Mouse (Mus musculus): ENCODE data around the gene Leo1. TPM values are rescaled to one million over a fixed set of nuclear protein-coding genes. Genes with fewer than 3 reads are reported as not detected.

The Leo1 gene
- polyA plus RNA-seq, 1 experiment, result 6.7 TPM

DNA sequence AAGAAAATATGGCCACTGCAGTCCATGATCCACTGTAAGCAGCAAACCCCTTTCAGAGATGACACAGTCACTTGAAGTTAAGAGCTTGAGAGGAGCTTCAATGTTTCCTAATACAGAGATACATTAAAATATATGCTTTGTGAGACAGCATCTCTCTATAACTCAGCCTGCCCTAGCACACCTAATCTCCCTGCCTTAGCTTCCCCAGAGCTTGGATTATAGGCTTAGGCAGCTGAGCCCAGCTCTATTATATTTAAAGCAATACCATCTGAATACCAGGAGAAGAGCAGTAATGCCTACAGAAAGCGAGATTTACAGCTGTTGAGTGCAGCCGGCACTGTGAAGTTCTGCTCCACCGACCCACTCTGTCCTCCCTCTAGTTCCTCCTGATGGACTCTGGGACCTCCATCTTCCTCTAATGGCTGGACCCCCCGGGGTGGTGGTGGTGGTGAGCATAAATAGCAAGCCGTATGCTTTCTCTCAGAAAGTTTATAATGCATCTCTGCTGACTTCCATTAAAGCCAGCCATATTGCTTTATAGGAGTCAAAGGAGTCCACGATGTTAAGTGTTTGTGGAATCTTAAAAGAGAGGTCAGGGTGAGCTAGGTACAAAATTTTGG, 30.3 kb upstream of the Leo1 start:
- no peak for DNase-seq
- H3K4me3 ChIP-seq (ENCODE audit: control insufficient read depth, insufficient read depth, low read length), result no peak overlapping the region
- WGBS, result 68% methylated on average over 6 of the region's 6 CpGs
- no peak overlapping the region for H3K27ac ChIP-seq (ENCODE audit: control insufficient read depth, insufficient read depth, low read length)
- H3K27me3 ChIP-seq (ENCODE audit: control insufficient read depth, insufficient read depth, low read length), result no peaks in the 10 kb centered on the region
- H3K4me1 ChIP-seq (replicated peaks; ENCODE audit: control insufficient read depth, insufficient read depth, low read length), result peaks cover 30% of the 10 kb centered on the region
- TF ChIP-seq CTCF (IDR thresholded peaks at IDR 0.05; ENCODE audit: borderline replicate concordance, control insufficient read depth, extremely low read depth, insufficient read depth, low read length, poor library complexity) (no peak), POLR2A (IDR thresholded peaks at IDR 0.05; ENCODE audit: control insufficient read depth, extremely low read depth, insufficient read depth, low read length, poor library complexity) (no peak)
- H3K36me3 ChIP-seq (ENCODE audit: control insufficient read depth, insufficient read depth, low read length), result no peaks in the 10 kb centered on the region

DNA sequence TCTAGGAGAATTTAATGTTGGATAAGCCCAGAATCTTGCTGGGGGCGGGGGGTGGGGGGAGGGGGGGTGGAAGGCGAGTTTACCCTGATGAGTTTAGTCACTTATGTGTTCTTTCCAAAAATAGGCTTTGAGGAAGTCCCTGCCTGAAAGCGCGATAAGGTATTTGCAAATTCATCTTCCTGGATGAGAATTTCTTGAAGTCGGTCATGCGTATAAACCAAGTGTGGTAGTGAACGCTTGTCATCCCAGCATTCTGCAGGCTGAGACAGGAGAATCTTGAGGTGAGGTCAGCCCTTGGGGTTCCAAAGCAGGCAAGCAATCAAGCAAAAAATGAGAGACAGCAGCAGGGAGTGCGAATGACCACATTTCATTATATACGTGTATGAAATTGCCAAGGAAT, 29.7 kb upstream of the Leo1 start:
- 51% methylated on average over 9 of the region's 9 CpGs for WGBS
- H3K4me3 ChIP-seq (ENCODE audit: control insufficient read depth, insufficient read depth, low read length), result no peak overlapping the region
- no peak for DNase-seq
- no peak overlapping the region for H3K27ac ChIP-seq (ENCODE audit: control insufficient read depth, insufficient read depth, low read length)
- TF ChIP-seq CTCF (IDR thresholded peaks at IDR 0.05; ENCODE audit: borderline replicate concordance, control insufficient read depth, extremely low read depth, insufficient read depth, low read length, poor library complexity) (no peak), POLR2A (IDR thresholded peaks at IDR 0.05; ENCODE audit: control insufficient read depth, extremely low read depth, insufficient read depth, low read length, poor library complexity) (no peak)
- H3K36me3 ChIP-seq (ENCODE audit: control insufficient read depth, insufficient read depth, low read length), result no peaks in the 10 kb centered on the region
- peaks cover 30% of the 10 kb centered on the region for H3K4me1 ChIP-seq (replicated peaks; ENCODE audit: control insufficient read depth, insufficient read depth, low read length)
- no peaks in the 10 kb centered on the region for H3K27me3 ChIP-seq (ENCODE audit: control insufficient read depth, insufficient read depth, low read length)

DNA sequence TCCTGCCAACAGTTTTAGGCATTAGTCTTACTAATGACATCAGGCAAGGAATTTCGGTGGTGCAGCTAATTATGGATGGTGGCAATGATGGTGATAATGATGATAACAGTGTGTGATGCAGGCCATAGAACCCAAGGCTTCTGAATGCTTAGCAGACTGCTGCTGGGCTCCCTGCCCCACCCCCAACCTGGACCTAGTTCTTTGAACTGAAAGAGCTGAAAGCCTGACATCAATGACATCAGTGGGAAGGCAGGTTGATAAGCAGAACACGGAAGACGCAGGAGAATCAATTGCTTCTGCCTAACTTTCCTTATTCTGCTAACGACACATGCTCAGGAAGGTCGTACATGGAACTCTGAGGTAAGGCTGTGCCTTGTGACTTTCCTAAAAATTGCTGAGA, 28.1 kb upstream of the Leo1 start:
- peak overlapping the region; percentile 77 for H3K27ac ChIP-seq (ENCODE audit: control insufficient read depth, insufficient read depth, low read length)
- peaks cover 25% of the 10 kb centered on the region for H3K4me1 ChIP-seq (replicated peaks; ENCODE audit: control insufficient read depth, insufficient read depth, low read length)
- H3K4me3 ChIP-seq (ENCODE audit: control insufficient read depth, insufficient read depth, low read length), result no peak overlapping the region
- H3K27me3 ChIP-seq (ENCODE audit: control insufficient read depth, insufficient read depth, low read length), result no peaks in the 10 kb centered on the region
- WGBS, result 90% methylated on average over 5 of the region's 5 CpGs
- TF ChIP-seq POLR2A (IDR thresholded peaks at IDR 0.05; ENCODE audit: control insufficient read depth, extremely low read depth, insufficient read depth, low read length, poor library complexity), result no peak
- no peak for TF ChIP-seq CTCF (IDR thresholded peaks at IDR 0.05; ENCODE audit: borderline replicate concordance, control insufficient read depth, extremely low read depth, insufficient read depth, low read length, poor library complexity)
- H3K36me3 ChIP-seq (ENCODE audit: control insufficient read depth, insufficient read depth, low read length), result no peaks in the 10 kb centered on the region
- no peak for DNase-seq

DNA sequence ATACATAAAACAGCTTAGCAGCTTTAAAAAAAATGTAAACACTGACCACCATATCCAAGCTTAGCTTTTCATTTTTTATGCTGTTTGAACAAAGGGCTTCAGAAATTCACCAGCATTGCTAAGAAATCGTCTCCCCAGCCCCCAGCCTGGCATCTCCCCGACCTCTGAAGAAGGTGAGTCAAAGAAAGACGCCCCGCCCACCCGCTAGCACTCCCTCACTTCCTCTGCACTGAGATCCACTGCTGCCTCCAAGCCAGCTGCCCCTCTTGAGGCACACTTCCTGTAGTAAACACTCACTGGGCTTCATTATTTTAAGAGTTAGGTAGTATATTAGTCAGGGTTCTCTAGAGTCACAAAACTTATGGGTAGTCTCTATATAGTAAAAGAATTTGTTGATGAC, 27.1 kb upstream of the Leo1 start:
- WGBS, result 2% methylated on average over 5 of the region's 5 CpGs
- DNase-seq, result peak; percentile 74
- H3K4me1 ChIP-seq (replicated peaks; ENCODE audit: control insufficient read depth, insufficient read depth, low read length), result peaks cover 25% of the 10 kb centered on the region

DNA sequence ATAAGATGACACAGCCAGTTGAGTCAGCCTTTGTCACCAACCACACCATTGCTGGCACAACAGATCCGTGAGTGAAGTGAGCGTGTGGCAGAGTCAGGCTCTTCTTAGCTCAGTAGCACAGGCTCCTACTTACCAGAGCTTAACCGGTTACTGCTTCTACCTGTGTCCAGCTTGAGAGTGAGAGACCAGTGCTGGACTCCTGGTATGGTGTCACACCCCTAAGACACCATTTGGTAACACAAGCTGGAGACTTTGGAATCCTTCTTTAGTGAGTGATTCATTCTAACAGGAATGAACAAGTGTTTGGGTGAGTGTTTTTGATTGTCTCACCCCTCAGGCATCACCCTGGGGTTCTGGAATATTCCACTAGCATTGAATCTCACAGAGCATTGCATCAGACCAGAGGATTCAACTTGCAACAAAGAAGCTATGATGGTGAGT, 19.1 kb upstream of the Leo1 start:
- TF ChIP-seq CTCF (IDR thresholded peaks at IDR 0.05; ENCODE audit: borderline replicate concordance, control insufficient read depth, extremely low read depth, insufficient read depth, low read length, poor library complexity), result no peak
- TF ChIP-seq POLR2A (IDR thresholded peaks at IDR 0.05; ENCODE audit: control insufficient read depth, extremely low read depth, insufficient read depth, low read length, poor library complexity), result no peak
- Histone ChIP-seq H3K27ac (ENCODE audit: control insufficient read depth, insufficient read depth, low read length) (no peak overlapping the region), H3K4me1 (replicated peaks; ENCODE audit: control insufficient read depth, insufficient read depth, low read length) (no peaks in the 10 kb centered on the region), H3K4me3 (ENCODE audit: control insufficient read depth, insufficient read depth, low read length) (no peak overlapping the region), H3K36me3 (ENCODE audit: control insufficient read depth, insufficient read depth, low read length) (no peaks in the 10 kb centered on the region), H3K27me3 (ENCODE audit: control insufficient read depth, insufficient read depth, low read length) (no peaks in the 10 kb centered on the region)
- 97% methylated on average over 3 of the region's 3 CpGs for WGBS
- no peak for DNase-seq

More for the DNA sequence above, 27.1 kb upstream of the Leo1 start:
- H3K36me3 ChIP-seq (ENCODE audit: control insufficient read depth, insufficient read depth, low read length), result no peaks in the 10 kb centered on the region
- H3K27me3 ChIP-seq (ENCODE audit: control insufficient read depth, insufficient read depth, low read length), result no peaks in the 10 kb centered on the region
- TF ChIP-seq POLR2A (IDR thresholded peaks at IDR 0.05; ENCODE audit: control insufficient read depth, extremely low read depth, insufficient read depth, low read length, poor library complexity), result no peak
- no peak for TF ChIP-seq CTCF (IDR thresholded peaks at IDR 0.05; ENCODE audit: borderline replicate concordance, control insufficient read depth, extremely low read depth, insufficient read depth, low read length, poor library complexity)
- H3K27ac ChIP-seq (ENCODE audit: control insufficient read depth, insufficient read depth, low read length), result peak overlapping the region; percentile 62
- H3K4me3 ChIP-seq (ENCODE audit: control insufficient read depth, insufficient read depth, low read length), result no peak overlapping the region

DNA sequence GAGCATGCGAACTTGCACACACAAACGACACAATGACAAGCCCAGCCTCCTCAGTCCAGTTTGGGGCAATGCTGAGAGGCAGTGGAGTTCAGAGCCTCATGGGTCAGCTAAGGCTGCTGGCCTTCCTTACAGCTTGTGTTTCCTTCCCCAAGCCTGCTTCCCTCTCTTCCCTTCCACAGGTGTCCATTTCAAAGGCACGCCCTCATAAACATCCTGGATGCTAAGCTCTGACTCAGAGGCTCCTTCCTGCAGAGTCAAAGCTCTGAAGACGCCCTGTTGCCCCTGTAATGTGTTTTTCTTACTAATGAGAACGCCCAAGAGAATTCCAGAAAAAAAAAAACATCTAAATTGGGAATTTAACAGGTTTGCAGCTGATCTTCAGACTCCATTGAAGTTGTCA, 17.6 kb upstream of the Leo1 start:
- Histone ChIP-seq H3K4me1 (replicated peaks; ENCODE audit: control insufficient read depth, insufficient read depth, low read length) (no peaks in the 10 kb centered on the region), H3K27me3 (ENCODE audit: control insufficient read depth, insufficient read depth, low read length) (no peaks in the 10 kb centered on the region), H3K36me3 (ENCODE audit: control insufficient read depth, insufficient read depth, low read length) (no peaks in the 10 kb centered on the region), H3K4me3 (ENCODE audit: control insufficient read depth, insufficient read depth, low read length) (no peak overlapping the region), H3K27ac (ENCODE audit: control insufficient read depth, insufficient read depth, low read length) (no peak overlapping the region)
- DNase-seq, result no peak
- TF ChIP-seq POLR2A (IDR thresholded peaks at IDR 0.05; ENCODE audit: control insufficient read depth, extremely low read depth, insufficient read depth, low read length, poor library complexity) (no peak), CTCF (IDR thresholded peaks at IDR 0.05; ENCODE audit: borderline replicate concordance, control insufficient read depth, extremely low read depth, insufficient read depth, low read length, poor library complexity) (no peak)
- 86% methylated on average over 5 of the region's 5 CpGs for WGBS
